Mouse (Mus musculus) kidney, postnatal 0 days (tissue): ENCODE measurements at regions not wholly inside any gene's neighbourhood (a gene's known extent, or its start where the extent isn't known, plus 50 kb on each side); places are given as distances from the start of the nearest gene placed in this dataset.

Experiments
- ATAC-seq: fragments of 200-750 bp; cut with Nextera tagmentation; replicated peaks from 2 replicates; pipeline ENCODE4 v1.8.0; 2017; ENCODE audit warnings: low read depth, moderate number of reproducible peaks, moderate TSS enrichment, moderate library complexity; ENCODE audit not compliant: low FRiP score
- DNase-seq: peaks from one replicate; pipeline ENCODE4 v3.0.0-alpha.2; 2016; ENCODE audit warnings: low spot score
- H3K27ac ChIP-seq: fragments of 300-500 bp; sonication (generic); 2 replicates; pipeline ENCODE4 v1.5.1; 2014; ENCODE audit warnings: mild to moderate bottlenecking
- H3K27me3 ChIP-seq: fragments of 300-500 bp; sonication (generic); 2 replicates; pipeline ENCODE4 v1.6.1; 2014; ENCODE audit warnings: low read length, mixed read lengths; ENCODE audit not compliant: insufficient read depth
- H3K36me3 ChIP-seq: fragments of 300-500 bp; sonication (generic); 2 replicates; pipeline ENCODE4 v1.6.1; 2014; ENCODE audit warnings: low read length, mixed read lengths; ENCODE audit not compliant: insufficient read depth
- H3K4me1 ChIP-seq: fragments of 300-500 bp; sonication (generic); replicated peaks from 2 replicates; pipeline ENCODE4 v1.6.1; 2014; ENCODE audit warnings: antibody characterized with exemption, low read length, mixed read lengths; ENCODE audit not compliant: insufficient read depth
- H3K4me2 ChIP-seq: fragments of 300-500 bp; sonication (generic); 2 replicates; pipeline ENCODE4 v1.6.1; 2014; ENCODE audit warnings: mild to moderate bottlenecking, low read length, moderate library complexity, mixed read lengths
- H3K4me3 ChIP-seq: fragments of 300-500 bp; sonication (generic); replicated peaks from 2 replicates; pipeline ENCODE4 v1.5.1; 2014; ENCODE audit warnings: low read depth, low read length
- H3K9ac ChIP-seq: fragments of 300-500 bp; sonication (generic); 2 replicates; pipeline ENCODE4 v1.6.1; 2014; ENCODE audit warnings: low read depth, low read length
- H3K9me3 ChIP-seq: fragments of 300-500 bp; sonication (generic); replicated peaks from 2 replicates; pipeline ENCODE4 v1.6.1; 2016; ENCODE audit warnings: low read length, inconsistent platforms, mixed read lengths
- CTCF ChIP-seq: IDR thresholded peaks from 2 replicates; pipeline ENCODE4 v1.5.1; 2016; ENCODE audit warnings: antibody characterized with exemption, low read depth, mild to moderate bottlenecking, moderate library complexity
- WGBS: fragments of 180-500 bp; shearing (Covaris S2); extraction: QIAGEN DNeasy Blood & Tissue Kit; methylation state at CpG from one replicate; pipeline ENCODE4 v1.1.7; 2014; 5-methylcytosine and 5-hydroxymethylcytosine counted together

DNA sequence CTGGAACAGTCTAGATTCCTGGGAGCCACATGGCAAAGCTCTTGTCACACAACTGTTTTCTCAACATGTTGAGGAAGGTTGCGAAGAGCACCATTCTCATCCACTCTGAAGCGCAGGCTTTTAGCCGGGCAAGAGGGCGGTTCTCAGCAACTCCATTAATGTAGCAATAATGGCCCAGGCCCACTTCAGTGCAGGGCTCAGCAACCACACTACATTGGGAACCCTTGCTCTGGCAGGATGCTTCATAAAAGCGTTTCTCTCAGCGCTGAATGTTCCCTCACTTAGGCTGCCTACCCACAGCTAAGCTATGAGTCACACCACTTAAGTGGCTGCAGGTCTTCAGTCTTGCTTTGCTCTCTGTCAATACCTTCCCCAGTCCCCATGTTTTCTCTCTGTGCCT lies 102.2 kb upstream of the Oxgr1 start:
- no peak for TF ChIP-seq CTCF
- no peak for ATAC-seq
- Histone ChIP-seq H3K27me3 (no peaks in the 10 kb centered on the region), H3K4me2 (no peak overlapping the region), H3K4me3 (no peak overlapping the region), H3K9ac (no peak overlapping the region), H3K9me3 (no peaks in the 10 kb centered on the region), H3K4me1 (no peaks in the 10 kb centered on the region), H3K27ac (no peak overlapping the region), H3K36me3 (no peaks in the 10 kb centered on the region)
- no peak for DNase-seq
- 95% methylated on average over 6 of the region's 6 CpGs for WGBS

GRCm38 (mm10) chr14:120146312-120146711 lies 104.1 kb upstream of the Oxgr1 start:
- DNase-seq (no peak), ATAC-seq (no peak)
- no peak overlapping the region for H3K4me3 ChIP-seq
- no peaks in the 10 kb centered on the region for H3K27me3 ChIP-seq
- H3K27ac ChIP-seq = no peak overlapping the region
- H3K9me3 ChIP-seq = no peaks in the 10 kb centered on the region
- H3K4me1 ChIP-seq = no peaks in the 10 kb centered on the region
- no peak overlapping the region for H3K9ac ChIP-seq
- WGBS = 65% methylated on average over 11 of the region's 11 CpGs
- TF ChIP-seq CTCF = no peak
- H3K36me3 ChIP-seq = no peaks in the 10 kb centered on the region
- H3K4me2 ChIP-seq = no peak overlapping the region

DNA sequence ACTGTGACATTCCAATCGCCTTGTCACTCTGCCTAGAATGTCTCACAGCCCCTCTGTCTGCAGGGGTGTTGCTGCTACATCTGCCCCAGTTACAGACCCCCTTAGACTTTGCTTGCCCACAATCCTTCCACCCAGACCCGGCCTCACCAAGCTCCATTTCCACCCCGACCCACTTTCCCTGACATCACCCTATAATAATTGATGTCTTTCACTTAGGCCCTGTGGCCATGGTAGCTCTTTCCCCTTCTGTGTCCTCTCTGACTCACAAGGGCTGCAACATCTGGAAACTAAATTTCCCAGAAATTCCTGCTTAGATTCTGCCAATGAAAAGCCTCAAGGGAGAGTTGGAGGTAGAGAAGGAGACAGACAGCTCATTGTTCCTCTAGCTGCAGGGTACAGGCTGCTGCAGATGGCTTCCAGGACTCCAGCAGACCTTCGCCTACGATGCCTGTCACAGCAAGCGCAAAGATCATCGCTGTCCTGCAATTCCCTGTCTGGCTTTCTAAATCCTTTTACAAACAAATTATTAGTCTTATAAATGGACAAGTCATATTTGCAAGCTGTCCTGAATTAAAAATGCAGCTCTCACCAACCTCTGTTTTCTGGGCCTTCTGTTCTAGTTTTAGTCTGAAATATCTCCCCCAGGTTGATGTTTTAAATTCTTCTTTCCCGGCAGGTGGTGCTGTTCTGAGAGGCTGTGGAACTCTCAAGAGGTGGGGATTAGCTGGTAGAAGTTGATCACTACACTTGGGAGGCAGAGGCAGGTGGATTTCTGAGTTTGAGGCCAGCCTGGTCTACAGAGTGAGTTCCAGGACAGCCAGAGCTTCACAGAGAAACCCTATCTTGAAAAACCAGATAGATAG lies 104.9 kb upstream of the Oxgr1 start:
- Histone ChIP-seq H3K36me3 (no peaks in the 10 kb centered on the region), H3K27ac (no peak overlapping the region), H3K9me3 (no peaks in the 10 kb centered on the region), H3K4me1 (no peaks in the 10 kb centered on the region), H3K4me2 (no peak overlapping the region), H3K9ac (no peak overlapping the region), H3K4me3 (no peak overlapping the region), H3K27me3 (no peaks in the 10 kb centered on the region)
- no peak for TF ChIP-seq CTCF
- no peak for ATAC-seq
- no peak for DNase-seq
- 85% methylated on average over 8 of the region's 8 CpGs for WGBS

DNA sequence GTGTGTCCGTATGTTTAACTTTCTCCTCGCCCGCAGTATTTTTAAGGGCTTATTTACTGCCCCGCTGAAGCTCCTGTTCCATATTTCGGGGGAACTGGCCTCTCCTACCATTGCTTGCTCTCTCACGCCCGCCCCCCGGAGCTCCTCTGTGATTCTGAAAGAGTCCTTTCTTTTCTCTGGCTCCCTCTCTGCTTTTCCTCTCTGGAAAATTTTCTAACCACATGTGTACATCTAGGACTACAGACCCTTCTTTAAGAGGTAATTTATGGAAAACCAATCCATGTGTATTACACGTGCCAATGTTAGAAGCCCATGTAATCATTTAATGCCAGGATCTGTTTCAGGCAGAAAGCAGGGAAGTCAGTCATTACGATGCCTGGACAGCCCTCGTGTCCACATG lies 106.6 kb upstream of the Oxgr1 start:
- H3K4me1 ChIP-seq = no peaks in the 10 kb centered on the region
- no peaks in the 10 kb centered on the region for H3K9me3 ChIP-seq
- no peaks in the 10 kb centered on the region for H3K36me3 ChIP-seq
- no peak overlapping the region for H3K4me3 ChIP-seq
- H3K9ac ChIP-seq = no peak overlapping the region
- H3K4me2 ChIP-seq = no peak overlapping the region
- WGBS = 86% methylated on average over 11 of the region's 11 CpGs
- TF ChIP-seq CTCF = no peak
- DNase-seq (no peak), ATAC-seq (no peak)
- no peak overlapping the region for H3K27ac ChIP-seq
- H3K27me3 ChIP-seq = no peaks in the 10 kb centered on the region

DNA sequence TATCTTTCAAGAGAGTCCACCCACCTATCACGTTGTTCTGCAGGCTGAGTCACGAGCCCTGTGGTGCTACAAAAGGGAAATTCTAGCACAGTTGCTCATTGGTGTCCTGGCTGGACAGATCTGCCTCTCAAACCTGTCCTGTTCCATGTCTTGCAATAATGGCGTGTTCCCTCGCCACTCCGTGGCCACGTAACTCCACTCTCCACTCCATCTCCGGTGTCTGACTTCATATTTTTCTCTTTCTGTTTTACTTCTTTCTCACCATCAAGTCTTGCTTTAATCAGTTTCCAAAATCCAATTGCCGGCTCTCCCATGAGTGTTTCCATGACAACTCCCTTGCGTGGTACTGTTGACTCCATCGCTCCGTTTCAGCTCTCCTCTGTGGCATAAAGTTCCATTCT lies 107.1 kb upstream of the Oxgr1 start:
- DNase-seq (no peak), ATAC-seq (no peak)
- Histone ChIP-seq H3K36me3 (no peaks in the 10 kb centered on the region), H3K27me3 (no peaks in the 10 kb centered on the region), H3K4me2 (no peak overlapping the region), H3K27ac (no peak overlapping the region), H3K9ac (no peak overlapping the region), H3K4me3 (no peak overlapping the region), H3K4me1 (no peaks in the 10 kb centered on the region), H3K9me3 (no peaks in the 10 kb centered on the region)
- 89% methylated on average over 11 of the region's 11 CpGs for WGBS
- no peak for TF ChIP-seq CTCF

DNA sequence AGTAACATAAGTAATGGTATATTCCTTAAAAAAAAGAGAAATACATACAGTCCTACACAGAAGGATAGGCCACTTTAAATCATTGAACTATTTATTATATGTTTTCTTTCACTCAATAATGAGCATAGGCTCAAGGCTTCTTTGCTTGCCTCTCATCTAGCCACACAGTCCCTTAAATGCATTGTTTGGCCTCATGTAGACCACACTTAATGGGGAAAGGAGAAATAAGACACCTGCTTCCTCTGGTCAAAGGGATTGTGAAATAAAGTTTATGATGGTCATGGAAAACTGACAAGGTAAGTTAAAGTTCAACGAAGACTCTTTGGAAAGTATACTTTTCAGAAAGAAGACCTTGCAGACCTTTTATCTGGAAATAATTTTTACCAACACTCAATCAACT lies 108.4 kb upstream of the Oxgr1 start:
- H3K4me1 ChIP-seq = no peaks in the 10 kb centered on the region
- DNase-seq (peak; percentile 53), ATAC-seq (no peak; the same call in 1 of the 2 replicates)
- no peak overlapping the region for H3K4me2 ChIP-seq
- no peaks in the 10 kb centered on the region for H3K9me3 ChIP-seq
- no peaks in the 10 kb centered on the region for H3K27me3 ChIP-seq
- no peak overlapping the region for H3K4me3 ChIP-seq
- no peak for TF ChIP-seq CTCF
- WGBS = 14% methylated on average over 1 of the region's 1 CpGs
- no peak overlapping the region for H3K27ac ChIP-seq
- H3K36me3 ChIP-seq = no peaks in the 10 kb centered on the region
- H3K9ac ChIP-seq = no peak overlapping the region

DNA sequence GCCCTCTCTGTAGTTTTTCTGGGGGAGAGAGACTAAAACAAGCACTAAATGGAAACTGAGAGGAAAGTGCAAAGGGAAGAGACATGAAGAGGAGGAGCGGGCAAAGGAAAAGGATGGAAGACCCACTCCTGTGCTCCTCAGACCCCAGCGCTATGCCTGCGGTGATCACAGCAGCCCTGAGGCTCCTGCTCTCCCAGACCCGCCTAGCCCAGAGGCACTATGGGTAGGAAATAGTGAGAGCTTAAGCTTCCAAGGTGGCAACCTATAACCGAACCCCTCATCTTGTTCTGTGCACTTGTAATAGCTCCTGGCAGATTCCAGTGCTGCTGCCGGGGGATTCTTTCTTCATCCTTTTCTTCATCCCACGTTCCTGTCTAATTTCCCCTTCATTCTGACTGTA lies 112.2 kb upstream of the Oxgr1 start:
- TF ChIP-seq CTCF = no peak
- H3K4me1 ChIP-seq = no peaks in the 10 kb centered on the region

More for the DNA sequence above, 112.2 kb upstream of the Oxgr1 start:
- H3K4me2 ChIP-seq = no peak overlapping the region
- H3K27me3 ChIP-seq = no peaks in the 10 kb centered on the region
- no peaks in the 10 kb centered on the region for H3K36me3 ChIP-seq
- no peak for ATAC-seq
- WGBS = 57% methylated on average over 7 of the region's 7 CpGs
- H3K27ac ChIP-seq = no peak overlapping the region
- DNase-seq = no peak
- H3K9me3 ChIP-seq = no peaks in the 10 kb centered on the region
- H3K4me3 ChIP-seq = no peak overlapping the region
- no peak overlapping the region for H3K9ac ChIP-seq
